In genomic region chr6:99204052-99204779, GRCm38 (mm10) we compare ENCODE assay signal across 10 mouse cellular contexts.
A peak's percentile ranks its signal among the peaks of the same experiment; 100 is the strongest.
DNase-seq lines count a peak whose midpoint lies in the region; ATAC-seq lines count a peak whose summit lies in the region.
"Had no signal": no experiment of that assay in that cellular context is flagged by ENCODE, and none has a peak within 500 bp of the region (broad histone marks: within the 10 kb centered on the region; RNA-seq: fewer than 3 reads in every experiment).

No protein-coding gene starts in this region.

- peak overlapping the region; percentile 45 for H3K4me2 ChIP-seq in lung, embryonic 15.5 days
- H3K4me2 ChIP-seq in heart, embryonic 12.5 days: peak overlapping the region; percentile 74
- peak overlapping the region; percentile 51 for H3K4me2 ChIP-seq in stomach, embryonic 15.5 days

- H3K36me3 ChIP-seq in lung, embryonic 15.5 days: no peaks in the 10 kb centered on the region
- no peaks in the 10 kb centered on the region for H3K36me3 ChIP-seq in heart, embryonic 12.5 days
- no peaks in the 10 kb centered on the region for H3K36me3 ChIP-seq in stomach, embryonic 15.5 days

- DNase-seq in lung, postnatal 25 days (ENCODE audit: low spot score): no peak
- DNase-seq in liver (peak; percentile 14), adipocyte (ENCODE audit: low spot score) (no peak)
- DNase-seq in left cerebral cortex, adult 8-10 months (ENCODE audit: low spot score in 2 of 2): no peak
- no peak for DNase-seq in cerebellum, postnatal 4 days (ENCODE audit: low spot score in 2 of 2)
- DNase-seq: spleen, adult 18-20 months had no signal

- 7% methylated on average over 14 of the region's 14 CpGs for WGBS in lung, embryonic 15.5 days
- WGBS in heart, embryonic 12.5 days: under 1% methylated on average over 14 of the region's 14 CpGs
- 5% methylated on average over 14 of the region's 14 CpGs for WGBS in stomach, embryonic 15.5 days

- peak overlapping the region; percentile 10; the same call in 1 of the 2 replicates for H3K4me3 ChIP-seq in lung, embryonic 15.5 days
- peak overlapping the region; percentile 54 for H3K4me3 ChIP-seq in heart, embryonic 12.5 days
- peak overlapping the region; percentile 24 for H3K4me3 ChIP-seq in stomach, embryonic 15.5 days (replicated peaks)

- peaks cover 52% of the 10 kb centered on the region for H3K4me1 ChIP-seq in lung, embryonic 15.5 days
- H3K4me1 ChIP-seq in heart, embryonic 12.5 days (replicated peaks): peaks cover 73% of the 10 kb centered on the region
- H3K4me1 ChIP-seq in stomach, embryonic 15.5 days: peaks cover 45% of the 10 kb centered on the region

- no peaks in the 10 kb centered on the region for H3K27me3 ChIP-seq in lung, embryonic 15.5 days
- H3K27me3 ChIP-seq in heart, embryonic 12.5 days (replicated peaks): no peaks in the 10 kb centered on the region
- no peaks in the 10 kb centered on the region for H3K27me3 ChIP-seq in stomach, embryonic 15.5 days (replicated peaks)
- H3K27me3 ChIP-seq: Patski had no signal

- H3K27ac ChIP-seq in lung, embryonic 15.5 days: 0 out of 2 replicates have a peak overlapping the region, but pooled peaks have one; percentile 32
- peak overlapping the region; percentile 96 for H3K27ac ChIP-seq in heart, embryonic 12.5 days (ENCODE audit: poor library complexity, severe bottlenecking)
- H3K27ac ChIP-seq in stomach, embryonic 15.5 days: peak overlapping the region; percentile 62

- no peak for ATAC-seq in lung, embryonic 15.5 days (ENCODE audit: borderline replicate concordance, extremely low read depth, low FRiP score, low TSS enrichment)
- ATAC-seq in heart, embryonic 12.5 days (ENCODE audit: insufficient number of reproducible peaks, low FRiP score): no peak
- no peak for ATAC-seq in stomach, embryonic 15.5 days (ENCODE audit: insufficient read depth, low FRiP score, low read depth)
- ATAC-seq: Patski had no signal

- no peaks in the 10 kb centered on the region for H3K9me3 ChIP-seq in lung, embryonic 15.5 days
- no peaks in the 10 kb centered on the region for H3K9me3 ChIP-seq in heart, embryonic 12.5 days (replicated peaks)
- no peaks in the 10 kb centered on the region for H3K9me3 ChIP-seq in stomach, embryonic 15.5 days

- H3K9ac ChIP-seq in lung, embryonic 15.5 days: no peak overlapping the region
- peak overlapping the region; percentile 78 for H3K9ac ChIP-seq in heart, embryonic 12.5 days
- no peak overlapping the region for H3K9ac ChIP-seq in stomach, embryonic 15.5 days

Comparison
In these comparisons a context has a peak if more than half of its experiments do, and no peak if none do; other contexts are left out.
1. H3K27ac ChIP-seq: peak in every context shown above with its lines; median percentile 96 in heart, embryonic 12.5 days; 62 in stomach, embryonic 15.5 days; 32 in lung, embryonic 15.5 days.